Comparison of ENCODE assay signal across 27 mouse cellular contexts in genomic region chr1:66975456-66975855, GRCm38 (mm10). TPM values are rescaled to one million over a fixed set of nuclear protein-coding genes. Genes with fewer than 3 reads are reported as not detected.
DNase-seq lines count a peak whose midpoint lies in the region; ATAC-seq and TF ChIP-seq lines count a peak whose summit lies in the region.
"Had no signal": no experiment of that assay in that cellular context is flagged by ENCODE, and none has a peak within 500 bp of the region (broad histone marks: within the 10 kb centered on the region; RNA-seq: fewer than 3 reads in every experiment).

No protein-coding gene starts in this region.

- H3K27ac ChIP-seq in heart, postnatal 0 days (ENCODE audit: low read depth) = peak overlapping the region; percentile 32
- H3K27ac ChIP-seq: embryonic facial prominence, embryonic 10.5 days; embryonic facial prominence, embryonic 13.5 days; forebrain, embryonic 12.5 days; forebrain, embryonic 15.5 days; hindbrain, embryonic 12.5 days; hindbrain, embryonic 15.5 days had no signal

- peak; percentile 56 for DNase-seq in gastrocnemius, adult 18-20 months (ENCODE audit: low spot score)
- no peak for DNase-seq in gastrocnemius, adult 8-10 months (ENCODE audit: low spot score in 2 of 2)
- peak; percentile 54 for DNase-seq in heart, postnatal 0 days (ENCODE audit: low spot score)
- no peak for DNase-seq in heart, postnatal 14 days
- peak; percentile 25 for DNase-seq in kidney, adult 9 months
- DNase-seq in kidney, postnatal 4 days = no peak
- no peak for DNase-seq in adrenal gland, postnatal 36 days
- DNase-seq: adrenal gland, adult 8-10 months; adrenal gland, postnatal 25 days; cerebellum, adult 11-12 months; cerebellum, adult 8-10 months; cerebellum, postnatal 10 days; cerebellum, postnatal 36 days; embryo, embryonic 11 days; gastrocnemius, postnatal 25 days had no signal

- no peaks in the 10 kb centered on the region for H3K9me3 ChIP-seq in heart, postnatal 0 days (replicated peaks; ENCODE audit: control insufficient read depth, low read length)
- H3K9me3 ChIP-seq: embryonic facial prominence, embryonic 10.5 days; embryonic facial prominence, embryonic 13.5 days; forebrain, embryonic 12.5 days; forebrain, embryonic 15.5 days; hindbrain, embryonic 12.5 days; hindbrain, embryonic 15.5 days had no signal

- no peaks in the 10 kb centered on the region for H3K27me3 ChIP-seq in heart, postnatal 0 days (ENCODE audit: control insufficient read depth, insufficient read depth, low read length)
- H3K27me3 ChIP-seq: embryonic facial prominence, embryonic 13.5 days; forebrain, embryonic 12.5 days; forebrain, embryonic 15.5 days; hindbrain, embryonic 12.5 days; hindbrain, embryonic 15.5 days had no signal

- H3K4me1 ChIP-seq in heart, postnatal 0 days (ENCODE audit: control insufficient read depth, insufficient read depth) = peaks cover 9% of the 10 kb centered on the region; the same call in 1 of the 2 replicates
- H3K4me1 ChIP-seq: embryonic facial prominence, embryonic 10.5 days; embryonic facial prominence, embryonic 13.5 days; forebrain, embryonic 12.5 days; forebrain, embryonic 15.5 days; hindbrain, embryonic 12.5 days; hindbrain, embryonic 15.5 days had no signal

- WGBS in heart, postnatal 0 days = 36% methylated on average over 2 of the region's 2 CpGs

- no peak overlapping the region for H3K4me3 ChIP-seq in heart, postnatal 0 days (ENCODE audit: low read depth, low read length)
- H3K4me3 ChIP-seq: embryonic facial prominence, embryonic 10.5 days; embryonic facial prominence, embryonic 13.5 days; erythroblast, embryonic 14.5 days; forebrain, embryonic 12.5 days; forebrain, embryonic 15.5 days; hindbrain, embryonic 12.5 days; hindbrain, embryonic 15.5 days had no signal

- no peak for TF ChIP-seq EP300 in heart, postnatal 0 days (IDR thresholded peaks at IDR 0.05; ENCODE audit: low read depth)

- no peak overlapping the region for H3K4me2 ChIP-seq in heart, postnatal 0 days (ENCODE audit: low read depth, low read length)
- H3K4me2 ChIP-seq: embryonic facial prominence, embryonic 13.5 days; forebrain, embryonic 12.5 days; forebrain, embryonic 15.5 days; heart, embryonic 11.5 days; hindbrain, embryonic 12.5 days; hindbrain, embryonic 15.5 days had no signal

- no peaks in the 10 kb centered on the region for H3K36me3 ChIP-seq in heart, postnatal 0 days (replicated peaks; ENCODE audit: control insufficient read depth, insufficient read depth, low read length)
- H3K36me3 ChIP-seq: embryonic facial prominence, embryonic 10.5 days; embryonic facial prominence, embryonic 13.5 days; forebrain, embryonic 12.5 days; forebrain, embryonic 15.5 days; hindbrain, embryonic 12.5 days; hindbrain, embryonic 15.5 days had no signal

- peak; percentile 63; the same call in 1 of the 2 replicates for ATAC-seq in heart, postnatal 0 days (ENCODE audit: insufficient read depth, low read depth)
- ATAC-seq: activated CD4-positive, CD25-positive, alpha-beta regulatory T cell, adult 4 months; forebrain, embryonic 15.5 days had no signal

- no peak for TF ChIP-seq CTCF in heart, postnatal 0 days (IDR thresholded peaks at IDR 0.05; ENCODE audit: low read depth)

- H3K9ac ChIP-seq in heart, postnatal 0 days (replicated peaks; ENCODE audit: low read depth, low read length) = no peak overlapping the region
- H3K9ac ChIP-seq: embryonic facial prominence, embryonic 13.5 days; forebrain, embryonic 12.5 days; forebrain, embryonic 15.5 days; hindbrain, embryonic 12.5 days; hindbrain, embryonic 15.5 days had no signal

- intact Hi-C loops in heart, postnatal 14 days (cut with DNase I) = no loop called here

RNA-seq across cellular contexts. Expression of gene Myl1, which starts 30.3 kb away (rescaled TPM):
- total RNA-seq in gastrocnemius, adult 18-20 months (2021) = over 10,000 TPM; 17,981 to 19,696 TPM
- over 10,000 TPM; 15,323 to 21,985 (median 20,714) TPM for total RNA-seq in gastrocnemius, adult 8-10 months (2022)
- 128 and 160 TPM in 2 replicates for total RNA-seq in heart, postnatal 0 days (2014; rRNA removed; ENCODE audit: low replicate concordance)
- 388 and 459 TPM in 2 replicates for polyA plus RNA-seq in heart, postnatal 0 days (2015; fragmentation: Nextera tagmentation; extraction: Ambion mirVana)
- total RNA-seq in heart, postnatal 14 days (2021) = 10 to 100 TPM; 25.3 to 35.9 TPM
- total RNA-seq in adrenal gland, postnatal 36 days (2021) = 10 to 100 TPM; 14.9 to 16.0 TPM
- total RNA-seq: ES-E14; granulocyte monocyte progenitor cell, adult 5-6 weeks; hematopoietic stem cell, adult 5-6 weeks had no signal
- polyA plus RNA-seq: activated CD4-positive, CD25-positive, alpha-beta regulatory T cell, adult 4 months; erythroblast, embryonic 14.5 days had no signal

Comparison
In these comparisons a context has a peak if more than half of its experiments do, and no peak if none do; other contexts are left out.
1. DNase-seq: peak in gastrocnemius, adult 18-20 months (single experiment), heart, postnatal 0 days (single experiment) and kidney, adult 9 months (single experiment); none in gastrocnemius, adult 8-10 months (0 of 2), heart, postnatal 14 days (0 of 2), kidney, postnatal 4 days (0 of 2) and adrenal gland, postnatal 36 days (0 of 2).
2. RNA of gene Myl1, which starts 30.3 kb away (total RNA-seq): 15,323 to 21,985 TPM in gastrocnemius, adult 8-10 months and 17,981 to 19,696 TPM in gastrocnemius, adult 18-20 months; 128 to 160 TPM in heart, postnatal 0 days, 25.3 to 35.9 TPM in heart, postnatal 14 days and 14.9 to 16.0 TPM in adrenal gland, postnatal 36 days; every median in the first group is over 10 times any median in the second.